Mouse (Mus musculus): ENCODE data around the gene 2610028H24Rik. TPM values are rescaled to one million over a fixed set of nuclear protein-coding genes. Genes with fewer than 3 reads are reported as not detected.
A peak's percentile ranks its signal among the peaks of the same experiment; 100 is the strongest.

2610028H24Rik gene
- polyA plus RNA-seq, 1 experiment from 2014 or later = not detected

GRCm38 (mm10) chr10:76440281-76440680, 8.6 kb upstream of the 2610028H24Rik start, which contains the start of gene AC141477.1:
AC141477.1 (minus strand) TSS chr10:76440444.
- no peak for ATAC-seq
- Histone ChIP-seq H3K27ac (ENCODE audit: low read depth, low read length) (no peak within 1 kb of the TSS), H3K9ac (ENCODE audit: low read depth, low read length) (no peak within 1 kb of the TSS), H3K36me3 (ENCODE audit: control insufficient read depth, insufficient read depth) (peaks cover 42% of the 10 kb centered on the region), H3K4me1 (replicated peaks; ENCODE audit: control insufficient read depth, insufficient read depth, low read length) (0 out of 2 replicates have a peak, but pooled peaks cover 4% of the 10 kb centered on the region), H3K27me3 (replicated peaks; ENCODE audit: control insufficient read depth, insufficient read depth, low read length) (no peaks in the 10 kb centered on the region), H3K4me2 (replicated peaks; ENCODE audit: low read depth) (no peak within 1 kb of the TSS), H3K9me3 (ENCODE audit: control insufficient read depth) (no peaks in the 10 kb centered on the region), H3K4me3 (ENCODE audit: low read depth, low read length) (no peak within 1 kb of the TSS)
- WGBS = 96% methylated on average over 17 of the region's 17 CpGs
- TF ChIP-seq CTCF (IDR thresholded peaks at IDR 0.05; ENCODE audit: low read depth) = no peak

- H3K4me1 ChIP-seq (replicated peaks; ENCODE audit: control insufficient read depth, insufficient read depth, low read length) = peaks cover 4% of the 10 kb centered on the region; the same call in 1 of the 2 replicates
- H3K36me3 ChIP-seq (ENCODE audit: control insufficient read depth, insufficient read depth) = peaks cover 23% of the 10 kb centered on the region
- no peaks in the 10 kb centered on the region for H3K27me3 ChIP-seq (replicated peaks; ENCODE audit: control insufficient read depth, insufficient read depth, low read length)
- H3K9ac ChIP-seq (ENCODE audit: low read depth, low read length) = peak within 1 kb of the TSS; percentile 76
- peak within 1 kb of the TSS; percentile 97 for H3K27ac ChIP-seq (ENCODE audit: low read depth, low read length)
- H3K9me3 ChIP-seq (ENCODE audit: control insufficient read depth) = no peaks in the 10 kb centered on the region
- TF ChIP-seq CTCF (IDR thresholded peaks at IDR 0.05; ENCODE audit: low read depth) = peak; percentile 90
- under 1% methylated on average over 77 of the region's 78 CpGs for WGBS
- H3K4me2 ChIP-seq (replicated peaks; ENCODE audit: low read depth) = peak within 1 kb of the TSS; percentile 83
- H3K4me3 ChIP-seq (ENCODE audit: low read depth, low read length) = peak within 1 kb of the TSS; percentile 94
- ATAC-seq = peak; percentile 98
Observed at GRCm38 (mm10) chr10:76442178-76443088, 6.4 kb upstream of the 2610028H24Rik start, which contains the start of gene Pcnt. Pcnt (minus strand) TSS chr10:76442786.

GRCm38 (mm10) chr10:76445996-76446681, 2.7 kb upstream of the 2610028H24Rik start:
- Histone ChIP-seq H3K27me3 (replicated peaks; ENCODE audit: control insufficient read depth, insufficient read depth, low read length) (no peaks in the 10 kb centered on the region), H3K4me2 (replicated peaks; ENCODE audit: low read depth) (no peak overlapping the region), H3K4me1 (replicated peaks; ENCODE audit: control insufficient read depth, insufficient read depth, low read length) (peaks cover 4% of the 10 kb centered on the region; the same call in 1 of the 2 replicates), H3K9me3 (ENCODE audit: control insufficient read depth) (no peaks in the 10 kb centered on the region), H3K36me3 (ENCODE audit: control insufficient read depth, insufficient read depth) (no peaks in the 10 kb centered on the region), H3K9ac (ENCODE audit: low read depth, low read length) (no peak overlapping the region), H3K4me3 (ENCODE audit: low read depth, low read length) (no peak overlapping the region), H3K27ac (ENCODE audit: low read depth, low read length) (peak overlapping the region; percentile 70)
- peak; percentile 38 for ATAC-seq
- WGBS = 51% methylated on average over 4 of the region's 4 CpGs
- TF ChIP-seq CTCF (IDR thresholded peaks at IDR 0.05; ENCODE audit: low read depth) = no peak

GRCm38 (mm10) chr10:76447406-76448229, 1.3 kb upstream of the 2610028H24Rik start:
- no peak overlapping the region for H3K4me2 ChIP-seq (replicated peaks; ENCODE audit: low read depth)
- 72% methylated on average over 15 of the region's 15 CpGs for WGBS
- H3K27ac ChIP-seq (ENCODE audit: low read depth, low read length) = no peak overlapping the region
- H3K36me3 ChIP-seq (ENCODE audit: control insufficient read depth, insufficient read depth) = no peaks in the 10 kb centered on the region
- no peak for ATAC-seq
- H3K4me1 ChIP-seq (replicated peaks; ENCODE audit: control insufficient read depth, insufficient read depth, low read length) = peaks cover 4% of the 10 kb centered on the region; the same call in 1 of the 2 replicates
- H3K27me3 ChIP-seq (replicated peaks; ENCODE audit: control insufficient read depth, insufficient read depth, low read length) = no peaks in the 10 kb centered on the region
- TF ChIP-seq CTCF (IDR thresholded peaks at IDR 0.05; ENCODE audit: low read depth) = no peak
- H3K9me3 ChIP-seq (ENCODE audit: control insufficient read depth) = no peaks in the 10 kb centered on the region
- no peak overlapping the region for H3K4me3 ChIP-seq (ENCODE audit: low read depth, low read length)
- no peak overlapping the region for H3K9ac ChIP-seq (ENCODE audit: low read depth, low read length)

GRCm38 (mm10) chr10:76455289-76455688, 6.4 kb downstream of the 2610028H24Rik start:
- 40% methylated on average over 5 of the region's 5 CpGs for WGBS
- ATAC-seq = no peak

More at GRCm38 (mm10) chr10:76455289-76455688, 6.4 kb downstream of the 2610028H24Rik start:
- H3K4me3 ChIP-seq (ENCODE audit: low read depth, low read length) = no peak overlapping the region
- no peak overlapping the region for H3K27ac ChIP-seq (ENCODE audit: low read depth, low read length)
- no peaks in the 10 kb centered on the region for H3K4me1 ChIP-seq (replicated peaks; ENCODE audit: control insufficient read depth, insufficient read depth, low read length)
- peak; percentile 82 for TF ChIP-seq CTCF (IDR thresholded peaks at IDR 0.05; ENCODE audit: low read depth)
- no peak overlapping the region for H3K9ac ChIP-seq (ENCODE audit: low read depth, low read length)
- no peaks in the 10 kb centered on the region for H3K9me3 ChIP-seq (ENCODE audit: control insufficient read depth)
- no peak overlapping the region for H3K4me2 ChIP-seq (replicated peaks; ENCODE audit: low read depth)
- no peaks in the 10 kb centered on the region for H3K27me3 ChIP-seq (replicated peaks; ENCODE audit: control insufficient read depth, insufficient read depth, low read length)
- no peaks in the 10 kb centered on the region for H3K36me3 ChIP-seq (ENCODE audit: control insufficient read depth, insufficient read depth)
